Mouse (Mus musculus) heart, embryonic 16.5 days (tissue): ENCODE measurements around the gene Adm2. TPM values are rescaled to one million over a fixed set of nuclear protein-coding genes. Genes with fewer than 3 reads are reported as not detected.

Source experiments
- ATAC-seq: fragments of 200-750 bp; cut with Nextera tagmentation; replicated peaks from 2 replicates; pipeline ENCODE4 v1.8.0; 2017; ENCODE audit warnings: moderate number of reproducible peaks; ENCODE audit not compliant: insufficient read depth, low FRiP score; ENCODE audit errors: extremely low read depth
- H3K27ac ChIP-seq: fragments of 300-500 bp; sonication (generic); 2 replicates; pipeline ENCODE4 v1.5.1; 2014; ENCODE audit warnings: mild to moderate bottlenecking, low read length, control low read depth, moderate library complexity
- H3K27me3 ChIP-seq: fragments of 300-500 bp; sonication (generic); 2 replicates; pipeline ENCODE4 v1.6.1; 2014; ENCODE audit warnings: low read length, mixed read lengths; ENCODE audit not compliant: control insufficient read depth, insufficient read depth
- H3K36me3 ChIP-seq: fragments of 300-500 bp; sonication (generic); 2 replicates; pipeline ENCODE4 v1.6.1; 2014; ENCODE audit not compliant: control insufficient read depth, insufficient read depth
- H3K4me1 ChIP-seq: fragments of 300-500 bp; sonication (generic); 2 replicates; pipeline ENCODE4 v1.6.1; 2014; ENCODE audit warnings: low read length, mixed read lengths; ENCODE audit not compliant: control insufficient read depth, insufficient read depth
- H3K4me2 ChIP-seq: fragments of 300-500 bp; sonication (generic); 2 replicates; pipeline ENCODE4 v1.6.1; 2014; ENCODE audit warnings: low read depth, mild to moderate bottlenecking, control low read depth, low read length
- H3K4me3 ChIP-seq: fragments of 300-500 bp; sonication (generic); 2 replicates; pipeline ENCODE4 v1.5.1; 2014; ENCODE audit warnings: mild to moderate bottlenecking, control low read depth, low read length
- H3K9ac ChIP-seq: fragments of 300-500 bp; sonication (generic); 2 replicates; pipeline ENCODE4 v1.6.1; 2014; ENCODE audit warnings: low read length, control low read depth
- H3K9me3 ChIP-seq: fragments of 300-500 bp; sonication (generic); replicated peaks from 2 replicates; pipeline ENCODE4 v1.6.1; 2016; ENCODE audit warnings: low read length; ENCODE audit not compliant: control insufficient read depth
- WGBS: fragments of 180-500 bp; shearing (Covaris S2); extraction: QIAGEN DNeasy Blood & Tissue Kit; methylation state at CpG from one replicate; pipeline ENCODE4 v1.1.7; 2014; 5-methylcytosine and 5-hydroxymethylcytosine counted together
- polyA plus RNA-seq: library from polyadenylated mRNA; unstranded; fragments of >200 nt; fragmentation: Nextera tagmentation; extraction: Ambion mirVana; gene quantifications from 2 replicates; pipeline ENCODE4 v1.2.1, GENCODE M21; 2015

Gene Adm2
- polyA plus RNA-seq, result 0.19 and 0.42 TPM in 2 replicates

DNA sequence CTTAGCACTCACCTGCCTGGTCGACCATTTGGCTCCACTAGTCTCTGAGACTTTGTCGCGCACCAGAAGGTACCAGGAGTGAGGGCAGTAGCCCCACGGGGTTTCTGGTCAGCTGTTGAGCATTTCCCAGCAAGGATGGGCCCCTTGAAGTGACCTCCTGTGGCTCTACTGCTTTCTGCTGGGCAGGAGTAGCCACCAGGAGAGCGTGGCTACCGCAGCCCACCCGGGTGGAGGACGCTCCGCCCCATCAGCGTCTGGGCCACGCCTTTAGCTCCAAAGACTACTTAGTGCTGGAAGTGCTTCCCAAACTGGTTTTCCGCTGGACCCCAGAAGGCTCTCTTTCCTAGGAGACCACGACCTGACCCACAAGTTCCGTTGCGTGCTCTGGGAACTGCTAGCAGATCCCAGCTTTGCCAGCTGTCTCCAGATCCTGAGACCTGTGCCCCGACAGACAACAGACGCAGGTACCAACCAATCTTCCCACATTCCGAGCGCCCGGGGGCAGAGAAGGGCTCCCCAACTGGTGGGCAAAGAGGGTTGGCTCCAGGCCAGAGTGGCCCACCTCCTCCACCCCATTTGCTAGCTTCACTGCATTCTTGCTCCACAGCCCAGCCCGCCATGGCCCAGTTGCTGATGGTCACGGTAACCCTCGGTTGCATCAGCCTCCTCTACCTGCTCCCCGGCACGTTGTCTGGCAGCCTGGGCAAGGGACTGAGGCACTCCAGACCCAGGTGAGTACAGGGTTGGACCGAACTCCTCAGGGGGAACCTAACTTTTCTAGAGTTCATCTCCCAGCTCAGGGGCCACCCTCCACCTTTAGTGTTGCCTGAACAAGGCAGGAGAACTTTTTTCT lies at the start of gene Adm2:
Gene Adm2 (plus strand): TSS at position 51 of the 853 bp plus-strand sequence.
- no peaks in the 10 kb centered on the region for H3K9me3 ChIP-seq
- H3K4me2 ChIP-seq, result peak within 1 kb of the TSS; percentile 60
- peak within 1 kb of the TSS; percentile 35 for H3K4me3 ChIP-seq
- H3K9ac ChIP-seq, result peak within 1 kb of the TSS; percentile 57
- WGBS, result 7% methylated on average over 26 of the region's 26 CpGs
- H3K27ac ChIP-seq, result no peak within 1 kb of the TSS
- peaks cover 10% of the 10 kb centered on the region for H3K27me3 ChIP-seq
- no peak for ATAC-seq
- H3K36me3 ChIP-seq, result no peaks in the 10 kb centered on the region
- H3K4me1 ChIP-seq, result peaks cover 5% of the 10 kb centered on the region; the same call in 1 of the 2 replicates

DNA sequence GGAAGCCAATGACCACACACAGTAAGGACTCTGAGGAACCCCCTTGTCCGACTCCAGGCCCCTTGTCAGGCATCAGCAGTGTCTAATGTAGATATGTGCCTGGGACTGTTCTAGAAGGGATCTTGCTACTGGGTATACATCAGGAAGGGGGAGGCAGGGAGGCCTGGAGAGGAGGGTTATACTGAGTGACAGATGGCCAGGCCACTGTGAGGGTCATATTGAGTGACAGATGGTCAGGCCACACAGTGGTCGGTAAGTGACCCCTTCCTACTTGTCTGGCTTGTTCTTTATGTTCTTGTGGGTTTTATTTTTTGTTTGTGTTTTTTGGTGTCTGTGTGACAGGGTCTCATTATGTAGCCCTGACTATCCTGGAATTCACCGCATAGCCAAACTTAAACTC lies 47.0 kb upstream of the Adm2 start:
- Histone ChIP-seq H3K9ac (no peak overlapping the region), H3K4me3 (no peak overlapping the region), H3K36me3 (peaks cover 31% of the 10 kb centered on the region), H3K4me2 (no peak overlapping the region), H3K27me3 (no peaks in the 10 kb centered on the region), H3K9me3 (no peaks in the 10 kb centered on the region), H3K4me1 (no peaks in the 10 kb centered on the region), H3K27ac (no peak overlapping the region)
- no peak for ATAC-seq
- 82% methylated on average over 3 of the region's 3 CpGs for WGBS

- Histone ChIP-seq H3K4me3 (no peak overlapping the region), H3K9me3 (no peaks in the 10 kb centered on the region), H3K9ac (no peak overlapping the region), H3K36me3 (peaks cover 45% of the 10 kb centered on the region), H3K4me1 (no peaks in the 10 kb centered on the region), H3K4me2 (no peak overlapping the region), H3K27ac (no peak overlapping the region), H3K27me3 (no peaks in the 10 kb centered on the region)
- no peak for ATAC-seq
- 90% methylated on average over 4 of the region's 4 CpGs for WGBS
Measured at GRCm38 (mm10) chr15:89277366-89277765, 45.2 kb upstream of the Adm2 start.

DNA sequence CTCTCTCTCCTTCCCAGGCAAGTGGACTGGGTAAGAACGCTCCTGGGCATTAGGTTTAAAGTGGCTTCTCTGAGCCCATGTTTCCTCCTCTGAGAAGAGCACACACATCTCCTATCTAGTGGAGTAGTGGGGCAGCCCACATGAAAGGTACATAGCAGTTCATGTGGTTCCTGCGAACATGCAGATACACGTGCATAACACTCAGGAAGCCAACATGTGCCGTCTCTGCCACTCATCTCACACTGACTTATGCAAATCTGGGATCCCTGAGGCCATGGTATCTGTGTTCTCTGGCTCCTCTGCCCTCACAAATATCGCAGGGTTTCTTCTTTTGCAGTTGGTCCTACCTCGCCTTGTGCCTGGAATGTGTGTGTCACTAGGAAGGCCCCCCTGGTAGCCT lies 40.0 kb upstream of the Adm2 start:
- ATAC-seq, result no peak

GRCm38 (mm10) chr15:89284094-89284493 lies 38.4 kb upstream of the Adm2 start:
- no peak overlapping the region for H3K4me3 ChIP-seq
- no peaks in the 10 kb centered on the region for H3K9me3 ChIP-seq
- H3K9ac ChIP-seq, result no peak overlapping the region
- H3K4me2 ChIP-seq, result no peak overlapping the region
- H3K27ac ChIP-seq, result no peak overlapping the region
- H3K36me3 ChIP-seq, result peaks cover 55% of the 10 kb centered on the region
- 86% methylated on average over 2 of the region's 2 CpGs for WGBS
- no peak for ATAC-seq
- no peaks in the 10 kb centered on the region for H3K27me3 ChIP-seq
- H3K4me1 ChIP-seq, result 0 out of 2 replicates have a peak, but pooled peaks cover 7% of the 10 kb centered on the region

More for the DNA sequence above, 40.0 kb upstream of the Adm2 start:
- Histone ChIP-seq H3K27me3 (no peaks in the 10 kb centered on the region), H3K27ac (no peak overlapping the region), H3K36me3 (peaks cover 42% of the 10 kb centered on the region), H3K4me2 (no peak overlapping the region), H3K9ac (no peak overlapping the region), H3K4me1 (0 out of 2 replicates have a peak, but pooled peaks cover 5% of the 10 kb centered on the region), H3K9me3 (no peaks in the 10 kb centered on the region), H3K4me3 (no peak overlapping the region)
- 79% methylated on average over 6 of the region's 6 CpGs for WGBS

DNA sequence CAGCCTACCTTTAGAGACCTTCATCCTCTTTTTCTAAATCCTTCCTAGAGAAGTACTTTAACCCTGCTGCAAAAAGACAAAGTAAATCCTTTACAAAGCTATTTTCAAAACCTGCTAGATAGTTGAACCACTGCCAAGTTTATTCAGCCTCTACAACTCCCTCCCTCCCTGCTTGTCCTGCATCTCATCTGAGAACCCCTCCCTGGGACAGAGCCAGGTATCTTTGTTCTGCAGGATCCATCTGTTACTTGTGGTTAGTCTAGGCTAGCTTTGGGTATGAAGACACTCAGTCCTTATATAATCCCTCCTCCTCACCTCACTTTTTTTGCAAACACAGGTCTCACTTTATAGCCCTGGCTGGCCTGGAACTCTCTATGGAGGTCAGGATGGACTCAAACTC lies 37.5 kb upstream of the Adm2 start:
- no peaks in the 10 kb centered on the region for H3K27me3 ChIP-seq
- ATAC-seq, result no peak

DNA sequence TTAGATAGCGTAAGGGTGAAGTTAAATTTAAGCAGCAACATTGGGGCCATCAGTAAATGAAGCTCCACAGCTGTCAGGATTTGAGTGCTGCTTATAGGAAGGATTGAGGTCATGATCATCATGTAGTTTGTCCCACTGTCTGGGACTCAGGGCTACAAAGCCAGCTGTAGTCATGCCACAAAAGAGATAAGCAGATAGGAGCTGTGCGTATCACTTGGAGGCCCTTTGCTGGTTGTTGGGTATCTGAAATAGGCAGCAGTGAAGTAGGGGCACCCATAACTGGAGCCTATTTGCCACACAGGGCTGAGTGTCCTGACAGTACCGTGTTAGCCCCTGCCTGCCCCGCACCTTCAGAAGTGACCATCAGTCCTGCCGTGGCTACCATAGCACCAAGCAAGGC lies 37.0 kb upstream of the Adm2 start:
- 0 out of 2 replicates have a peak, but pooled peaks cover 7% of the 10 kb centered on the region for H3K4me1 ChIP-seq
- no peak overlapping the region for H3K4me2 ChIP-seq
- ATAC-seq, result no peak
- no peaks in the 10 kb centered on the region for H3K9me3 ChIP-seq
- H3K27ac ChIP-seq, result no peak overlapping the region
- WGBS, result 92% methylated on average over 5 of the region's 5 CpGs
- no peak overlapping the region for H3K9ac ChIP-seq
- no peak overlapping the region for H3K4me3 ChIP-seq
- peaks cover 58% of the 10 kb centered on the region for H3K36me3 ChIP-seq
- no peaks in the 10 kb centered on the region for H3K27me3 ChIP-seq

More for the DNA sequence above, 37.5 kb upstream of the Adm2 start:
- Histone ChIP-seq H3K4me3 (no peak overlapping the region), H3K36me3 (peaks cover 59% of the 10 kb centered on the region), H3K4me2 (no peak overlapping the region), H3K4me1 (0 out of 2 replicates have a peak, but pooled peaks cover 7% of the 10 kb centered on the region), H3K27ac (no peak overlapping the region), H3K9me3 (no peaks in the 10 kb centered on the region), H3K9ac (no peak overlapping the region)

GRCm38 (mm10) chr15:89286114-89286513 lies 36.4 kb upstream of the Adm2 start:
- 78% methylated on average over 7 of the region's 7 CpGs for WGBS
- Histone ChIP-seq H3K4me1 (0 out of 2 replicates have a peak, but pooled peaks cover 7% of the 10 kb centered on the region), H3K4me2 (no peak overlapping the region), H3K27me3 (no peaks in the 10 kb centered on the region), H3K9ac (no peak overlapping the region), H3K9me3 (no peaks in the 10 kb centered on the region), H3K4me3 (no peak overlapping the region), H3K36me3 (peaks cover 54% of the 10 kb centered on the region), H3K27ac (no peak overlapping the region)
- ATAC-seq, result no peak

- Histone ChIP-seq H3K27ac (no peak overlapping the region), H3K4me1 (0 out of 2 replicates have a peak, but pooled peaks cover 7% of the 10 kb centered on the region), H3K36me3 (peaks cover 51% of the 10 kb centered on the region), H3K4me2 (no peak overlapping the region), H3K4me3 (no peak overlapping the region), H3K27me3 (no peaks in the 10 kb centered on the region), H3K9ac (no peak overlapping the region), H3K9me3 (no peaks in the 10 kb centered on the region)
- ATAC-seq, result no peak
- 85% methylated on average over 5 of the region's 5 CpGs for WGBS
Measured at GRCm38 (mm10) chr15:89286582-89286981, 35.9 kb upstream of the Adm2 start.
